Mouse (Mus musculus) midbrain, postnatal 0 days (tissue): ENCODE measurements around the gene Hist1h4b. TPM values are rescaled to one million over a fixed set of nuclear protein-coding genes. Genes with fewer than 3 reads are reported as not detected.

Experiments used
- ATAC-seq: fragments of 200-750 bp; cut with Nextera tagmentation; 2 replicates; pipeline ENCODE4 v1.8.0; 2017; ENCODE audit warnings: moderate number of reproducible peaks, mild to moderate bottlenecking, moderate TSS enrichment, moderate library complexity; ENCODE audit not compliant: low FRiP score
- DNase-seq: peaks from one replicate; pipeline ENCODE4 v3.0.0-alpha.2; 2015; ENCODE audit warnings: low spot score
- H3K27ac ChIP-seq: fragments of 300-500 bp; sonication (generic); 2 replicates; pipeline ENCODE4 v1.5.1; 2014; ENCODE audit warnings: low read depth, mild to moderate bottlenecking, low read length, mixed read lengths
- H3K27me3 ChIP-seq: fragments of 300-500 bp; sonication (generic); 2 replicates; pipeline ENCODE4 v1.6.1; 2014; ENCODE audit warnings: low read length, control low read depth, mixed read lengths; ENCODE audit not compliant: insufficient read depth
- H3K36me3 ChIP-seq: fragments of 300-500 bp; sonication (generic); 2 replicates; pipeline ENCODE4 v1.6.1; 2014; ENCODE audit warnings: low read length, control low read depth, mixed read lengths; ENCODE audit not compliant: insufficient read depth
- H3K4me1 ChIP-seq: fragments of 300-500 bp; sonication (generic); 2 replicates; pipeline ENCODE4 v1.6.1; 2014; ENCODE audit warnings: mild to moderate bottlenecking, control low read depth, antibody characterized with exemption, low read length, mixed read lengths; ENCODE audit not compliant: insufficient read depth
- H3K4me2 ChIP-seq: fragments of 300-500 bp; sonication (generic); 2 replicates; pipeline ENCODE4 v1.6.1; 2014; ENCODE audit warnings: low read depth, mild to moderate bottlenecking, low read length, mixed read lengths; ENCODE audit not compliant: poor library complexity, severe bottlenecking
- H3K4me3 ChIP-seq: fragments of 300-500 bp; sonication (generic); 2 replicates; pipeline ENCODE4 v1.5.1; 2014; ENCODE audit warnings: low read depth, mild to moderate bottlenecking, low read length, moderate library complexity
- H3K9ac ChIP-seq: fragments of 300-500 bp; sonication (generic); replicated peaks from 2 replicates; pipeline ENCODE4 v1.6.1; 2014; ENCODE audit warnings: mild to moderate bottlenecking, low read length, moderate library complexity, mixed read lengths; ENCODE audit not compliant: poor library complexity, severe bottlenecking
- H3K9me3 ChIP-seq: fragments of 300-500 bp; sonication (generic); 2 replicates; pipeline ENCODE4 v1.6.1; 2016; ENCODE audit warnings: low read length, control low read depth
- CTCF ChIP-seq: IDR thresholded peaks from 2 replicates; pipeline ENCODE4 v1.5.1; 2016; ENCODE audit warnings: antibody characterized with exemption, mild to moderate bottlenecking
- WGBS: fragments of 180-500 bp; shearing (Covaris S2); extraction: QIAGEN DNeasy Blood & Tissue Kit; methylation state at CpG from one replicate; pipeline ENCODE4 v1.1.7; 2014; 5-methylcytosine and 5-hydroxymethylcytosine counted together
- polyA plus RNA-seq: library from polyadenylated mRNA; unstranded; fragments of >200 nt; fragmentation: Nextera tagmentation; extraction: Ambion mirVana; gene quantifications from 2 replicates; pipeline ENCODE4 v1.2.1, GENCODE M21; 2015
- total RNA-seq: library from RNA; depleted of rRNA; stranded (reverse); fragments of >200 nt; gene quantifications from 2 replicates; pipeline ENCODE4 v1.2.3, GENCODE M21; 2014

Hist1h4b gene
- total and polyA plus RNA-seq, 2 experiments from 2014 or later = 2.0 to 315 TPM

- Histone ChIP-seq H3K4me1 (0 out of 2 replicates have a peak, but pooled peaks cover 5% of the 10 kb centered on the region), H3K27me3 (no peaks in the 10 kb centered on the region), H3K36me3 (no peaks in the 10 kb centered on the region), H3K9ac (no peak overlapping the region), H3K27ac (no peak overlapping the region), H3K4me2 (peak overlapping the region; percentile 44), H3K9me3 (no peaks in the 10 kb centered on the region), H3K4me3 (peak overlapping the region; percentile 18)
- 20% methylated on average over 21 of the region's 21 CpGs for WGBS
- peak; percentile 86 for ATAC-seq
- no peak for TF ChIP-seq CTCF
- peak; percentile 55 for DNase-seq
These were observed 15.9 kb downstream of the Hist1h4b start for GRCm38 (mm10) chr13:23772561-23773313.

DNA sequence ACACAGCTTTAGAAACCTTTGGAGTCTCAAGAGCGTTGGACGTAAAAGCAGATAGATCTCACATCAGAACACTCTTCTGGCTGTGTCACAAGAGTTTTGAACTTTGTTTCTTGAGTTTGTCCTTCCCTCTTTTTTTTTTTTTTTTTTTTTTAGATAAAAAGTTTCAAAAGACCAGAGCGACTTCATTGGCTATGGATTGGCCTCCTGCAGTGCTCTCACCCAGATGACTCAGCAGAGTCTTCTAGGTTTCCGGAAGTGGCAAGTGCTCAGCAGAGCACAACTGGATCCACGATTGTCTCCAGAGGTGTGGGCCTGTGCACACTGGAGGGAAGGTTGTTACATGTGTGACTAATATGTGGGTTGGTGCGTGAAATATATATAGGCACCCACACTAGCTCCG is 21.5 kb downstream of the Hist1h4b start:
- no peak overlapping the region for H3K4me3 ChIP-seq
- H3K9ac ChIP-seq = no peak overlapping the region
- DNase-seq (no peak), ATAC-seq (no peak)
- no peaks in the 10 kb centered on the region for H3K9me3 ChIP-seq
- H3K27me3 ChIP-seq = no peaks in the 10 kb centered on the region
- H3K36me3 ChIP-seq = no peaks in the 10 kb centered on the region
- no peak for TF ChIP-seq CTCF
- H3K4me2 ChIP-seq = no peak overlapping the region
- WGBS = 95% methylated on average over 7 of the region's 7 CpGs
- H3K4me1 ChIP-seq = no peaks in the 10 kb centered on the region
- H3K27ac ChIP-seq = no peak overlapping the region

DNA sequence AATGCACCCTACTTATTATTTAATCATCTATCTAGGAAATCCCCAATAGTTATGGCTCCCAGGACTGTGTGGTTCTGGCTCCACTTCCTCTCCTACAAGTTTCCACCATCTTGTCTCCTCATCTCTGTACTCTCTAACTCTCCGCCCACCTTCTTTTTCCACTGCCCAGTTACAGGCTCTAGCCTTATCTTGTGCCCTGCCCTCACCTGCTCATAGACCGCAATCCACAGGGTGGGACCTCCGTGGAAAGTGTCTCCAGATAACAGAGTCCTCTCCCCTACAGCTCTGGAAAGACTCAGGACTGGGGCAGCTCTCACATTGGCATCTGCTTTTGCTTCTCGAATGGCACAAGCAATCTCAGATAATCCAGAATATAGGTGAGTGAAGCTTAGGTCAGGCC is 22.2 kb downstream of the Hist1h4b start:
- no peak for TF ChIP-seq CTCF
- H3K27ac ChIP-seq = no peak overlapping the region
- 88% methylated on average over 4 of the region's 4 CpGs for WGBS
- ATAC-seq (no peak), DNase-seq (no peak)
- no peak overlapping the region for H3K4me2 ChIP-seq
- H3K36me3 ChIP-seq = no peaks in the 10 kb centered on the region
- no peaks in the 10 kb centered on the region for H3K27me3 ChIP-seq
- no peak overlapping the region for H3K4me3 ChIP-seq
- no peak overlapping the region for H3K9ac ChIP-seq
- no peaks in the 10 kb centered on the region for H3K9me3 ChIP-seq
- no peaks in the 10 kb centered on the region for H3K4me1 ChIP-seq

- Histone ChIP-seq H3K4me3 (no peak overlapping the region), H3K9me3 (no peaks in the 10 kb centered on the region), H3K36me3 (no peaks in the 10 kb centered on the region), H3K27ac (no peak overlapping the region), H3K27me3 (no peaks in the 10 kb centered on the region), H3K4me1 (no peaks in the 10 kb centered on the region), H3K9ac (no peak overlapping the region), H3K4me2 (no peak overlapping the region)
- DNase-seq (peak; percentile 82), ATAC-seq (no peak)
- peak; percentile 95 for TF ChIP-seq CTCF
- WGBS = 38% methylated on average over 2 of the region's 2 CpGs
These were observed 35.7 kb downstream of the Hist1h4b start for GRCm38 (mm10) chr13:23792520-23792919.

GRCm38 (mm10) chr13:23799405-23799804 is 42.6 kb downstream of the Hist1h4b start:
- no peaks in the 10 kb centered on the region for H3K27me3 ChIP-seq
- no peaks in the 10 kb centered on the region for H3K36me3 ChIP-seq
- ATAC-seq (no peak), DNase-seq (no peak)
- no peaks in the 10 kb centered on the region for H3K9me3 ChIP-seq
- H3K4me2 ChIP-seq = no peak overlapping the region
- no peak for TF ChIP-seq CTCF
- no peak overlapping the region for H3K9ac ChIP-seq
- H3K4me1 ChIP-seq = no peaks in the 10 kb centered on the region
- no peak overlapping the region for H3K4me3 ChIP-seq
- 87% methylated on average over 5 of the region's 5 CpGs for WGBS
- no peak overlapping the region for H3K27ac ChIP-seq

DNA sequence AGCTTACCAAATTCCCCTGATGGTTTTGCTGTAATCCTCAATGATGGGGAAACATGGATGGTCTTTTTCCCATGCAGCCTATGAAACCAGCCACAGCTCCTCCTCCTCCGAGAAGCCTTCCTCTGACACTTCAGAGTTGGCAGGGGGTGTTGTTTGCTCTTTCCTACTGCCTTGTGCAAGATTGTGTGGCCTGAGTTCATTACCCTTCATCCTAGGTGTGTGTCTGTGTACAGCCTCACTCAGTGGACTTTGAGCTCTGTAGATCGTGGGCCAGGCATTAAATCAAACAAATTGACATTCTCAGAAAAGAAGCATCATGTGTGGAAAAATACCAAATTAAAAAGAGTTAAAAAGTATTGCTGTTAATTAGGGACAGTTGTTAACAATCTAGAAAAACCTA is 47.7 kb downstream of the Hist1h4b start:
- H3K4me3 ChIP-seq = no peak overlapping the region

More for the DNA sequence above, 47.7 kb downstream of the Hist1h4b start:
- no peak overlapping the region for H3K4me2 ChIP-seq
- H3K9ac ChIP-seq = no peak overlapping the region
- no peaks in the 10 kb centered on the region for H3K36me3 ChIP-seq
- no peak for DNase-seq
- no peaks in the 10 kb centered on the region for H3K27me3 ChIP-seq
- H3K27ac ChIP-seq = no peak overlapping the region
- H3K4me1 ChIP-seq = no peaks in the 10 kb centered on the region
- TF ChIP-seq CTCF = no peak
- H3K9me3 ChIP-seq = no peaks in the 10 kb centered on the region
- WGBS = 88% methylated on average over 2 of the region's 2 CpGs
- ATAC-seq = no peak
